In the genomic region with DNA sequence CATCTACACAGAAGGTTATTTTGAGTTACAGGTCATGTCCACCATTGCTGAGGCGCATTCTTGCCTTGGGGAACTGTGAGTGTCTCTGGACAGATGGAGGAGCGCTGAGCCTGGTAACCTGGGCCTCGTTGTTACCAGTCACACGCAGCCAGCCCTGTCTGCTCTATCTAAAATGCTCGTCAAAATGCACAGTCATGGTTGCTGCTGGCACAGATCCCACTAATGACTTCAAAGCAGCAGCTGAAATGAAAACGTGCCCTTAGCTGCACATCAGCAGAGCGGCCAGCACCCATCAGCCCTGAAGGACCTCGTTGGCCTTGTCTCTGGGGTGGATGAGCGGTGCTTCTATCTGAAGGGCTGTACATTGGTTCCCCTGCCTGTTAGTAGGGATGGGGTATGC, we compare ENCODE assay signal across 12 mouse cellular contexts.
DNase-seq lines count a peak whose midpoint lies in the region; ATAC-seq and TF ChIP-seq lines count a peak whose summit lies in the region.
"Had no signal": no experiment of that assay in that cellular context is flagged by ENCODE, and none has a peak within 500 bp of the region (broad histone marks: within the 10 kb centered on the region; RNA-seq: fewer than 3 reads in every experiment).

No protein-coding gene starts in this region.

- H3K9me3 ChIP-seq in hindbrain, postnatal 0 days (ENCODE audit: low read length): no peaks in the 10 kb centered on the region
- no peaks in the 10 kb centered on the region for H3K9me3 ChIP-seq in hindbrain, embryonic 11.5 days (ENCODE audit: control insufficient read depth, low read length)
- H3K9me3 ChIP-seq: intestine, embryonic 15.5 days; liver, embryonic 13.5 days had no signal

- H3K4me3 ChIP-seq in hindbrain, postnatal 0 days (ENCODE audit: low read length): no peak overlapping the region
- H3K4me3 ChIP-seq in hindbrain, embryonic 11.5 days (ENCODE audit: low read depth, low read length): no peak overlapping the region
- H3K4me3 ChIP-seq: heart, adult 2 months; intestine, embryonic 15.5 days; liver, embryonic 13.5 days had no signal

- H3K4me1 ChIP-seq in hindbrain, postnatal 0 days (ENCODE audit: insufficient read depth, low read length): no peaks in the 10 kb centered on the region
- no peaks in the 10 kb centered on the region for H3K4me1 ChIP-seq in hindbrain, embryonic 11.5 days (replicated peaks; ENCODE audit: control insufficient read depth, insufficient read depth, low read length)
- H3K4me1 ChIP-seq: intestine, embryonic 15.5 days; liver, embryonic 13.5 days had no signal

- no peak for TF ChIP-seq CTCF in hindbrain, postnatal 0 days (IDR thresholded peaks at IDR 0.05; ENCODE audit: low read depth)

- no peaks in the 10 kb centered on the region for H3K36me3 ChIP-seq in hindbrain, postnatal 0 days (ENCODE audit: insufficient read depth, low read length)
- H3K36me3 ChIP-seq in hindbrain, embryonic 11.5 days (ENCODE audit: control insufficient read depth, insufficient read depth, low read length): no peaks in the 10 kb centered on the region
- H3K36me3 ChIP-seq: intestine, embryonic 15.5 days; liver, embryonic 13.5 days had no signal

- H3K27ac ChIP-seq in hindbrain, postnatal 0 days: no peak overlapping the region
- no peak overlapping the region for H3K27ac ChIP-seq in hindbrain, embryonic 11.5 days (ENCODE audit: low read depth, low read length)
- H3K27ac ChIP-seq: heart, adult 2 months; intestine, embryonic 15.5 days; liver, embryonic 13.5 days had no signal

- peak; percentile 30 for DNase-seq in hindbrain, postnatal 0 days (ENCODE audit: low spot score)
- DNase-seq in hindbrain, embryonic 11.5 days (ENCODE audit: low spot score): no peak
- DNase-seq in spleen, adult 12 weeks (ENCODE audit: low spot score): peak; percentile 62
- DNase-seq in spleen, adult 18-20 months: no peak
- peak; percentile 44 to 54 for DNase-seq in cerebellum, postnatal 25 days
- no peak for DNase-seq in gastrocnemius, postnatal 10 days
- DNase-seq in testis, postnatal 10 days (ENCODE audit: low spot score): no peak
- DNase-seq: heart, adult 2 months; kidney, postnatal 36 days; left cerebral cortex, postnatal 4 days; liver, embryonic 13.5 days had no signal

- no peaks in the 10 kb centered on the region for H3K27me3 ChIP-seq in hindbrain, postnatal 0 days (ENCODE audit: insufficient read depth, low read length)
- no peaks in the 10 kb centered on the region for H3K27me3 ChIP-seq in hindbrain, embryonic 11.5 days (ENCODE audit: control insufficient read depth, insufficient read depth, low read length)
- H3K27me3 ChIP-seq: intestine, embryonic 15.5 days; liver, embryonic 13.5 days had no signal

- ATAC-seq in hindbrain, postnatal 0 days: no peak
- no peak for ATAC-seq in hindbrain, embryonic 11.5 days (ENCODE audit: low FRiP score)
- ATAC-seq: intestine, embryonic 15.5 days had no signal

- H3K4me2 ChIP-seq in hindbrain, postnatal 0 days (ENCODE audit: low read depth, low read length): no peak overlapping the region
- no peak overlapping the region for H3K4me2 ChIP-seq in hindbrain, embryonic 11.5 days (replicated peaks; ENCODE audit: low read depth, low read length)
- H3K4me2 ChIP-seq: intestine, embryonic 15.5 days; liver, embryonic 13.5 days had no signal

- H3K9ac ChIP-seq in hindbrain, postnatal 0 days (replicated peaks; ENCODE audit: low read length): no peak overlapping the region
- H3K9ac ChIP-seq in hindbrain, embryonic 11.5 days (ENCODE audit: low read depth, low read length): no peak overlapping the region
- H3K9ac ChIP-seq: intestine, embryonic 15.5 days; liver, embryonic 13.5 days had no signal

- WGBS in hindbrain, postnatal 0 days: 57% methylated on average over 9 of the region's 9 CpGs
- WGBS in hindbrain, embryonic 11.5 days: 87% methylated on average over 9 of the region's 9 CpGs

Comparison
In these comparisons a context has a peak if more than half of its experiments do, and no peak if none do; other contexts are left out.
1. DNase-seq: peak in hindbrain, postnatal 0 days (single experiment), spleen, adult 12 weeks (single experiment) and cerebellum, postnatal 25 days (2 of 2); none in hindbrain, embryonic 11.5 days (single experiment), spleen, adult 18-20 months (0 of 2), gastrocnemius, postnatal 10 days (single experiment) and testis, postnatal 10 days (single experiment).